ENCODE assay signal across 9 mouse cellular contexts in genomic region chr12:56404833-56405232, GRCm38 (mm10). TPM values are rescaled to one million over a fixed set of nuclear protein-coding genes. Genes with fewer than 3 reads are reported as not detected.
DNase-seq lines count a peak whose midpoint lies in the region; ATAC-seq and TF ChIP-seq lines count a peak whose summit lies in the region.
"Had no signal": no experiment of that assay in that cellular context is flagged by ENCODE, and none has a peak within 500 bp of the region (broad histone marks: within the 10 kb centered on the region; RNA-seq: fewer than 3 reads in every experiment).

No protein-coding gene starts in this region.

- POLR2A ChIA-PET in Patski (lab: Charles Lee), result no interaction called here

- WGBS in heart, embryonic 11.5 days (ENCODE audit: insufficient replicate concordance), result 33% methylated on average over 4 of the region's 4 CpGs
- WGBS in thymus, adult 2 months, result 33% methylated on average over 4 of the region's 4 CpGs

- intact Hi-C loops in left cerebral cortex, adult 2 months (cut with DNase I), result loop anchor here (1.0 to 5.0 kb wide), 3 partner anchors 162 to 518 kb away; no protein-coding TSS in a partner anchor

- DNase-seq in heart, adult 8-10 months (ENCODE audit: low spot score), result peak; percentile 2
- no peak for DNase-seq in Patski (ENCODE audit: low read depth, low spot score)
- DNase-seq in embryo, embryonic 11 days, result peak; percentile 74
- peak; percentile 59 for DNase-seq in induced T-regulatory cell, adult 2 months (ENCODE audit: low read depth)
- peak; percentile 28 to 43 for DNase-seq in left cerebral cortex, adult 2 months (ENCODE audit: extremely low spot score in 1 of 2, low spot score in 2 of 2)
- DNase-seq in thymus, adult 2 months, result peak; percentile 22

- CTCF ChIA-PET in Patski (lab: Charles Lee), result interaction anchor here (1.0 to 1.5 kb wide), 3 partner anchors 161 to 348 kb away, joined by 3 to 5 read pairs (median 4); no protein-coding TSS in a partner anchor

- peak; percentile 89 for TF ChIP-seq CTCF in Patski (IDR thresholded peaks at IDR 0.05)
- TF ChIP-seq CTCF in left cerebral cortex, adult 2 months (IDR thresholded peaks at IDR 0.05), result peak; percentile 76
- TF ChIP-seq CTCF in thymus, adult 2 months (IDR thresholded peaks at IDR 0.05; ENCODE audit: borderline replicate concordance, control insufficient read depth, extremely low read depth, insufficient read depth, low read length, poor library complexity), result no peak

- no peak for ATAC-seq in heart, embryonic 11.5 days (replicated peaks; ENCODE audit: insufficient number of reproducible peaks, low FRiP score, low TSS enrichment)
- peak; percentile 47 for ATAC-seq in Patski
- peak; percentile 49; the same call in 1 of the 2 replicates for ATAC-seq in neutrophil, adult 5-6 weeks (ENCODE audit: extremely low read depth, insufficient number of reproducible peaks, low FRiP score, poor library complexity, severe bottlenecking)

- TF ChIP-seq POLR2A in thymus, adult 2 months (IDR thresholded peaks at IDR 0.05; ENCODE audit: control insufficient read depth, extremely low read depth, insufficient read depth, low read length, poor library complexity), result no peak

- in situ Hi-C loops in Patski (cut with MboI; ENCODE audit: low pct_unique_long_range_greater_than_20kb), result loop anchor here (5.0 kb wide), 3 partner anchors 58 to 348 kb away; partner anchors contain the start of gene Mbip

- no peak overlapping the region for H3K4me2 ChIP-seq in heart, embryonic 11.5 days
- H3K4me2 ChIP-seq: neural tube, embryonic 12.5 days had no signal

- H3K4me3 ChIP-seq in heart, embryonic 11.5 days (ENCODE audit: low read depth, low read length), result no peak overlapping the region
- no peak overlapping the region for H3K4me3 ChIP-seq in left cerebral cortex, adult 2 months
- H3K4me3 ChIP-seq in thymus, adult 2 months (ENCODE audit: control insufficient read depth, insufficient read depth, low read length), result no peak overlapping the region
- H3K4me3 ChIP-seq: neural tube, embryonic 12.5 days had no signal

- H3K27me3 ChIP-seq in heart, embryonic 11.5 days (ENCODE audit: control insufficient read depth, insufficient read depth, low read length), result no peaks in the 10 kb centered on the region
- H3K27me3 ChIP-seq in Patski, result peaks cover 5% of the 10 kb centered on the region
- H3K27me3 ChIP-seq in thymus, adult 2 months (ENCODE audit: control insufficient read depth, insufficient read depth, low read length), result no peaks in the 10 kb centered on the region
- H3K27me3 ChIP-seq: neural tube, embryonic 12.5 days had no signal

- H3K4me1 ChIP-seq in heart, embryonic 11.5 days (ENCODE audit: control insufficient read depth, insufficient read depth, low read length), result no peaks in the 10 kb centered on the region
- H3K4me1 ChIP-seq in thymus, adult 2 months (replicated peaks; ENCODE audit: control insufficient read depth, insufficient read depth, low read length), result no peaks in the 10 kb centered on the region
- H3K4me1 ChIP-seq: neural tube, embryonic 12.5 days had no signal

- H3K9ac ChIP-seq in heart, embryonic 11.5 days (ENCODE audit: low read depth, low read length), result no peak overlapping the region
- H3K9ac ChIP-seq: neural tube, embryonic 12.5 days had no signal

- no peak overlapping the region for H3K27ac ChIP-seq in heart, embryonic 11.5 days (ENCODE audit: low read depth, low read length)
- no peak overlapping the region for H3K27ac ChIP-seq in left cerebral cortex, adult 2 months
- H3K27ac ChIP-seq in thymus, adult 2 months (ENCODE audit: control insufficient read depth, insufficient read depth, low read length), result no peak overlapping the region
- H3K27ac ChIP-seq: neural tube, embryonic 12.5 days had no signal

- no peaks in the 10 kb centered on the region for H3K9me3 ChIP-seq in heart, embryonic 11.5 days (replicated peaks; ENCODE audit: control insufficient read depth, low read length)
- H3K9me3 ChIP-seq: neural tube, embryonic 12.5 days had no signal

- H3K36me3 ChIP-seq in heart, embryonic 11.5 days (ENCODE audit: control insufficient read depth, insufficient read depth, low read length), result no peaks in the 10 kb centered on the region
- H3K36me3 ChIP-seq in thymus, adult 2 months (ENCODE audit: control insufficient read depth, insufficient read depth, low read length), result no peaks in the 10 kb centered on the region
- H3K36me3 ChIP-seq: neural tube, embryonic 12.5 days had no signal

RNA-seq across cellular contexts. Expression of gene Mbip, which starts 59.1 kb away (rescaled TPM):
- 1 to 10 TPM; 5.3 to 7.4 (median 6.5) TPM for total RNA-seq in heart, adult 8-10 months (2022)
- polyA plus RNA-seq in heart, embryonic 11.5 days (2014; fragmentation: Nextera tagmentation; extraction: Ambion mirVana), result 20.1 and 24.6 TPM in 2 replicates
- polyA plus RNA-seq in Patski (2021), result 37.0 TPM
- 10 to 100 TPM; 23.7 to 26.8 TPM for total RNA-seq in left cerebral cortex, adult 2 months (2021)
- total RNA-seq in neutrophil, adult 5-6 weeks (2017), result 30.9 and 31.9 TPM in 2 replicates
- 18.0 and 18.4 TPM in 2 replicates for polyA plus RNA-seq in thymus, adult 2 months (2012; rRNA removed)
